Comparison of ENCODE assay signal across 24 mouse cellular contexts in genomic region chr8:45011774-45012173, GRCm38 (mm10). TPM values are rescaled to one million over a fixed set of nuclear protein-coding genes. Genes with fewer than 3 reads are reported as not detected.
DNase-seq lines count a peak whose midpoint lies in the region; ATAC-seq and TF ChIP-seq lines count a peak whose summit lies in the region.
"Had no signal": no experiment of that assay in that cellular context is flagged by ENCODE, and none has a peak within 500 bp of the region (broad histone marks: within the 10 kb centered on the region; RNA-seq: fewer than 3 reads in every experiment).

No protein-coding gene starts in this region.

- no peak overlapping the region for H3K4me2 ChIP-seq in kidney, postnatal 0 days (ENCODE audit: low read length)
- H3K4me2 ChIP-seq: embryonic facial prominence, embryonic 12.5 days; heart, embryonic 13.5 days; hindbrain, embryonic 15.5 days had no signal

- no peaks in the 10 kb centered on the region for H3K4me1 ChIP-seq in kidney, postnatal 0 days (replicated peaks; ENCODE audit: insufficient read depth, low read length)
- H3K4me1 ChIP-seq: embryonic facial prominence, embryonic 12.5 days; heart, embryonic 13.5 days; hindbrain, embryonic 15.5 days had no signal

- no peak overlapping the region for H3K4me3 ChIP-seq in kidney, postnatal 0 days (replicated peaks; ENCODE audit: low read depth, low read length)
- H3K4me3 ChIP-seq: embryonic facial prominence, embryonic 12.5 days; heart, embryonic 13.5 days; hindbrain, embryonic 15.5 days had no signal

- DNase-seq in kidney, adult 18-20 months: peak; percentile 29
- no peak for DNase-seq in kidney, adult 11 months
- peak; percentile 38 for DNase-seq in kidney, adult 9 months
- peak; percentile 38 for DNase-seq in kidney, postnatal 0 days (ENCODE audit: low spot score)
- peak; percentile 44 to 65 for DNase-seq in kidney, postnatal 36 days
- no peak for DNase-seq in adipocyte (ENCODE audit: low spot score)
- DNase-seq: adrenal gland, postnatal 25 days; cerebellum, adult 2 months; cerebellum, postnatal 14 days; gastrocnemius, postnatal 14 days; heart, postnatal 36 days had no signal

- H3K9ac ChIP-seq in kidney, postnatal 0 days (ENCODE audit: low read depth, low read length): no peak overlapping the region
- H3K9ac ChIP-seq: embryonic facial prominence, embryonic 12.5 days; heart, embryonic 13.5 days; hindbrain, embryonic 15.5 days had no signal

- no peaks in the 10 kb centered on the region for H3K27me3 ChIP-seq in kidney, postnatal 0 days (ENCODE audit: insufficient read depth, low read length)
- H3K27me3 ChIP-seq: CH12.LX; embryonic facial prominence, embryonic 12.5 days; heart, embryonic 13.5 days; hindbrain, embryonic 15.5 days had no signal

- H3K27ac ChIP-seq in kidney, postnatal 0 days: peak overlapping the region; percentile 47
- H3K27ac ChIP-seq: embryonic facial prominence, embryonic 12.5 days; heart, embryonic 13.5 days; hindbrain, embryonic 15.5 days had no signal

- TF ChIP-seq CTCF in kidney, postnatal 0 days (IDR thresholded peaks at IDR 0.05; ENCODE audit: low read depth): no peak

- no peaks in the 10 kb centered on the region for H3K9me3 ChIP-seq in kidney, postnatal 0 days (replicated peaks; ENCODE audit: low read length)
- H3K9me3 ChIP-seq: embryonic facial prominence, embryonic 12.5 days; heart, embryonic 13.5 days; hindbrain, embryonic 15.5 days had no signal

- 49% methylated on average over 12 of the region's 12 CpGs for WGBS in kidney, postnatal 0 days

- H3K36me3 ChIP-seq in kidney, postnatal 0 days (ENCODE audit: insufficient read depth, low read length): peaks cover 10% of the 10 kb centered on the region

- ATAC-seq in kidney, postnatal 0 days (replicated peaks; ENCODE audit: low FRiP score, low read depth): peak; percentile 70
- ATAC-seq in inflammation-experienced regulatory T-cells, adult 6 months: no peak
- no peak for ATAC-seq in megakaryocyte progenitor cell, adult 5-6 weeks (replicated peaks; ENCODE audit: poor library complexity)
- ATAC-seq: forebrain, embryonic 16.5 days had no signal

RNA-seq across cellular contexts. Expression of gene Mtnr1a, which starts 57.2 kb away (rescaled TPM):
- polyA plus RNA-seq in kidney, postnatal 0 days (2015; fragmentation: Nextera tagmentation; extraction: Ambion mirVana): not detected in 2 replicates
- not detected for polyA plus RNA-seq in inflammation-experienced regulatory T-cells, adult 6 months (2017; shearing (Covaris generic))
- total RNA-seq in megakaryocyte progenitor cell, adult 5-6 weeks (2015): not detected in 2 replicates
- not detected in 2 replicates for total RNA-seq in megakaryocyte progenitor cell, adult 5-6 weeks (2017)
- total RNA-seq: adrenal gland, adult 18-20 months; adrenal gland, postnatal 25 days; CH12.LX; common myeloid progenitor, adult 5-6 weeks; gastrocnemius, postnatal 14 days; heart, adult 8-10 months; heart, postnatal 36 days had no signal
- polyA plus RNA-seq: frontal cortex, adult 2 months; gonadal fat pad, adult 2 months; heart, postnatal 0 days had no signal

Comparison
In these comparisons a context has a peak if more than half of its experiments do, and no peak if none do; other contexts are left out.
1. DNase-seq: peak in kidney, adult 18-20 months (single experiment), kidney, adult 9 months (single experiment), kidney, postnatal 0 days (single experiment) and kidney, postnatal 36 days (2 of 2); none in kidney, adult 11 months (single experiment) and adipocyte (single experiment).